Mouse (Mus musculus) frontal cortex, adult (tissue): Measurements from ENCODE around the gene Camk2n1.
A peak's percentile ranks its signal among the peaks of the same experiment; 100 is the strongest.
"Not testable (repeated sequence)": the region's sequence is repeated elsewhere in the genome, so short reads cannot be mapped to it uniquely, and the experiment has no call there.

Source experiments
- ATAC-seq: cut with Nextera tagmentation; 2 replicates; pipeline ENCODE4 v1.9.2; 2017; ENCODE audit warnings: mild to moderate bottlenecking, moderate library complexity, mixed read lengths; ENCODE audit not compliant: low TSS enrichment

Camk2n1 gene

GRCm38 (mm10) chr4:138453753-138454570, at the start of gene Camk2n1:
TSS of gene Camk2n1 (plus strand) at chr4:138454314.
- ATAC-seq, result peak; percentile 58

GRCm38 (mm10) chr4:138404806-138405205, 49.3 kb upstream of the Camk2n1 start:
- no peak; the same call in 1 of the 2 replicates for ATAC-seq

DNA sequence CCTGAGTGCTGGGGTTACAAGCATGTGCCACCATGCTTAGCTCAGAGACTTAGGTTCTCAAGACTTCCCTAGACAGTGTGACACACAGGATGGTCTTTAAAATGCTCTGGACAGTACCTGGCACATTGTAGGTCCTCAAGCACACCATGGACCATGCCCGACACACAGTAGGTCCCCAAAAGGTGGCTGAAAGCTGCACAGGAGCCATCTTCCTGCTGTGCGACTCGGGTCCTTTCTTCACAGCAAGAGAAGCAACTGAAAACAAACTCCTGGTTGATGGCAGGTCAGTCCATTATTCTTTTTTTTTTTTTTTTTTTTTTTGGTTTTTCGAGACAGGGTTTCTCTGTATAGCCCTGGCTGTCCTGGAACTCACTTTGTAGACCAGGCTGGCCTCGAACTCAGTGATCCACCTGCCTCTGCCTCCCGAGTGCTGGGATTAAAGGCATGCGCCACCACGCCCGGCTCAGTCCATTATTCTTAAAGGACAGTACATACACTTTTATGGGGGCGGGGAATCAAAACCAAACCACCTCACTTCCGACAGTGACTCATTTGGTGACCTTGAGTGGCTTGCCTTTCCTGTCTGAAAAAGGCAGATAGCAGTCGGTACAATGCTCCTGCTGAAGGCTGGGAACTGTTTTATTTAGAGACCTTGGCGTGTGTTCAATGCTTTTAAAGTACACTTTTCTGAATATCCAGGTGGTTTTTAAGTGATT, 46.5 kb upstream of the Camk2n1 start:
- ATAC-seq, result no peak

DNA sequence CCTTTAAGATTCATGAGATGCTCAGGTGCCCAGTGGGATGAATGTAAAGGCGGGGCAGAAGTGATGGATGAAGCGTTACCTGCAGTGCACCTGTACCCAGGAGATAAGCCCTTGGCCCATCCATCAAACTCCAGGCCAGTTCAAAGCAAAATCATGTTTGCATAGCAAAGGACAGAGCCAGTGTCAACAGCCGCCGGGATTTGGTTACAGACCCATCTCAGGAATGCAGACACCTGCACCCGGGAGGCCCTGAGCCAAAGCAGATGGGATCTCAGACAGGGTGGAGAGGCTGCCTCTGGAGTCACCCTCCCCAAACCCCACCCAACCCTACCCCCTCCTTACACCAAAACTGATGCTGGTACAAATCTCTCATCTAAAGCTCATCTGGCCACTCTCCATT, 43.1 kb upstream of the Camk2n1 start:
- ATAC-seq, result no peak

DNA sequence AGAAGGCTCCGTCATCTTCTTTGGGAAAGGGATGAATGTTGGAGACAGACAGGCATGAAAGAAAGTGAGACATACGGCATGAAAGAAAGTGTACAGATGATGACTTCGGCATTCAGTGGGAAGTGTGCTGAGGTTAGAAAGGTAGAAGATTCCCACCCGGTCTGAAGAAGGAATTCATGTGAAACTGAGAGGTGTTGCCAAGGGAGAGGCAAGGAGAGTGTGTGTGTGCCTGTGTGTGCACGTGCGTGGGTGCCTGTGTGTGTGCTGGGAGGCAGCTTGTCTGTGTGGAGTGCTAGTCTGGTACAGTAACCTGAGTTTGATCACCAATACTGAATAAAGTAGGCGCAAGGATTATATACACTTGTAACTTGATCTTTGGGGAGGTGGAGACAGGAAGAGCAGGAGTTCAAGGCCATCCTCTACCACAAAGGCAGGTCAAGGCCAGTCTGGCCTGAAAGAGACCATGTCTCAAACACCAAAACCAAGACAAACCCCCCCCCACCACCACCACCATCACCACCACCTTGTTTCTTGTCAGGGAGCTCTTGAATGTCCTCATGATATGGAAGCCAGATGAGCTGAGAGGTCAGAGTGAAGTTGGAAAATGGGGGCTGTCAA, 42.5 kb upstream of the Camk2n1 start:
- ATAC-seq, result no peak

DNA sequence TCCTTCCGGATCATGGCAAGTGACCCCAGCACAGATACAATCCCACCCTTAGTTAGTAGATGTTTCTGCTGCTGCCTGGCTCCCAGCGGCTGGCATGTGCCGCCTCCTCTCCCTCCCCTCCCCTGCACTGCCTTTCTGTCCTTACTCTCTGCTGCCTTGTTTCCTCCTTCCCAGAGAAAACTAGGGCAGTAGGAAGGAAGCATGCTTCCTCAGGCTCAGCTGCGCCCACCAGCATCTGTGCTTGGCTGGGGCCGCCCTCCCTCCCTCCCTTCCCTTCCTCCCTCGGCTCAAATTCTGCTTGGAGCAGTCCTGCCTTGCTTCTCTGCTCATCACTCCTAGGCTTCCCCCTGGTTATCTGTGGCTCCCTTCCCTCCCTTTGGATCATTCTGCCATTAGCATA, 39.4 kb upstream of the Camk2n1 start:
- peak; percentile 93 for ATAC-seq

DNA sequence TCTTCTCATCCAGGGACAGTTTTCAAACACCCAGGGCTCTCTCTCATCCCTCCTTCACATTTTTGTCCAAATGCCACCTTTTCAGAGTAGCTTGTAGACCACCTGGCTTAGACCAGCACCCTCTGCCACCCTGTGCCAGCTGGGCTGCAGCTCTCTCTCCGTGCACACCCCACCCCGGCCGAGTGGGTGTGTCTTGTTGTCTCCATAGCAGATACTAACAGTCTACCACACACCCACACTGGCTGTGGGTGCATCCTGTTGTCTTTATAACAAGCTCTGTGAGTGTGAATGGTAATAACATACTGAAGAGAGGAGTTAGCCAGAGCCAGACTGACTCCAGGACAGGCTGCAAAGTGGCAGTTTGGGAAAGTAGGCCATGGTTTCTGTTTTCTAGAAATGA, 38.1 kb upstream of the Camk2n1 start:
- peak; percentile 57 for ATAC-seq

DNA sequence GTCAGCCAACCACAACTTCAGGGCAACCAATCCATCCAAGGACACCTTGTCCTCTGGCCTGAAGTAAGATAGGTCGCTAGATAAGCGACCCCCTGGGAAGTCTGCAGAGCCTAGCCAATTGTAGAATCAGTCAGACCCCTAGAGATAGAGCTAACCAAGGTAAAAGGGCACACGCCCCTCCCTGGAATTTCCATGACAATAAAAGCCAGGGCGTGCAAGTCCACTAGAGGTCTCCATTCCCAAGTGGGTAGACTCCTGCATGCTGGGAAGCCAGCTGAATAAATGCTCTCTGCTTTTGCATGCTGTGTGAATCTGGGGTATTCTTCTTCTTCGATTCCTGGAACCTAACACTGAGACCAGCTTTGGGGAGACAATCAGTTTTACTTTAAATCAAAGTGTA, 37.7 kb upstream of the Camk2n1 start:
- ATAC-seq, result no peak

DNA sequence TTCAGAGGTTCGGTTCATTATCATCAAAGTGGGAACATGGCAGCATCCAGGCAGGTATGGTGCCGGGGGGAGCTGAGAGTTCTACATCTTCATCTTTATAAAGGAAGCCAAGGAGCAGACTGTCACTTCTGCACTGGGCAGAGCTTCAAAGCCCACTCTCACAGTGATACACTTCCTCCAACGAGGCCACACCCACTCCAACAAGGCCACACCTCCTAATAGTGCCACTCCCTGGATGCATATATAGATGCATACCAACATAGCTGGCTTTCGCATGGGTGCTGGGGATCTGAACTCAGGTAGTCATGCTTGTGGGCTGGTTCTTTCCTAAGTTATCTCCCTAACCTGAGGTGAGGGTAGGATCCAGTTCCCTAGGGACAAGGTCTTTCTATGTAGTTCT, 36.2 kb upstream of the Camk2n1 start:
- ATAC-seq, result no peak

DNA sequence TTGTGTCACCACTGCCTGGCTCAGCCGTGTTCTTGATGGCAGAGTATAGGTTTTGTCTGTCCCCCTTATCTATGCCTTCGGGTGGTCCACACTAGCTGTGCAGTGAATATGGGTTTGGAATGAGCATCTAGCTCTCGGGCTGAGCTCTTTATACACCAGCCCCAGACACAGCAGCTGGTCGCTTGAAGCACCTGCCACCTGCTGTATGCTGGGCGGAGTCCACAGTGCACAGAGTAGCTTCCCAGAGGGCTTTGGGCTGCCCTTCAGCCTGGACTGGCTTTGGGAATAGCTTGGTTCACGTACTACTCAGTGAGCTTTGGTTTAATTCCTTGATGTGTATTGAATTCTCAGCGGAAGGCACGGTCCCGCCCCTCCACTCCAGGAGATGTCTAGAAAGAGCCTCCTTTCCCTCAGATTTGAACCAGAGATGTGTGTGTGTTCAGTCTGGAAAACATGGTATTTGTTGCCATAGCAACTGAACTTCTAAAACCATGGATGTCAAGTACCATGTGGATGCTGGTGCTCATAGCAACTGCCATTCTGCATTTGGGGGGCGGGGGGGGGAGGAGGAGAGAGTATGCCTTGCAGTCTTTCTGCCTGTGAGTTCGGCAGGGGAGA, 35.7 kb upstream of the Camk2n1 start:
- ATAC-seq, result no peak

GRCm38 (mm10) chr4:138425028-138425427, 29.1 kb upstream of the Camk2n1 start:
- no peak for ATAC-seq

DNA sequence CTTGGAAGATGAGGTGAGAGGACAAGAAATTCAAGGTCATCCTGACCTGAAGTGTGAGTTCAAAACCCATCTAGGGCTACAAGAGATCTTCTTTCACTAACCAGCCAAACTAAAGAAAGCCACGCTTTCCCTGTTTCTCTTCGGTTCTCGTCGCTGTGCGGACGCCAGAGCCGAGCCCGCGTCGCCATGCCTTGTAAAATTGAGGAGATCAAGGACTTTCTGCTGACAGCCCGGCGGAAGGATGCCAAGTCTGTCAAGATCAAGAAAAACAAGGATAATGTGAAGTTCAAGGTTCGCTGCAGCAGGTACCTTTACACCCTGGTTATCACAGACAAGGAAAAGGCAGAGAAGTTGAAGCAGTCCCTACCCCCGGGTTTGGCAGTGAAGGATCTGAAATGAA, 28.5 kb upstream of the Camk2n1 start:
- ATAC-seq, result not testable (repeated sequence)

- ATAC-seq, result peak; percentile 88; the same call in 1 of the 2 replicates
These were observed 27.1 kb upstream of the Camk2n1 start for GRCm38 (mm10) chr4:138426778-138427705.

GRCm38 (mm10) chr4:138429778-138430177, 24.3 kb upstream of the Camk2n1 start:
- ATAC-seq, result no peak

GRCm38 (mm10) chr4:138431340-138431739, 22.8 kb upstream of the Camk2n1 start:
- ATAC-seq, result no peak

DNA sequence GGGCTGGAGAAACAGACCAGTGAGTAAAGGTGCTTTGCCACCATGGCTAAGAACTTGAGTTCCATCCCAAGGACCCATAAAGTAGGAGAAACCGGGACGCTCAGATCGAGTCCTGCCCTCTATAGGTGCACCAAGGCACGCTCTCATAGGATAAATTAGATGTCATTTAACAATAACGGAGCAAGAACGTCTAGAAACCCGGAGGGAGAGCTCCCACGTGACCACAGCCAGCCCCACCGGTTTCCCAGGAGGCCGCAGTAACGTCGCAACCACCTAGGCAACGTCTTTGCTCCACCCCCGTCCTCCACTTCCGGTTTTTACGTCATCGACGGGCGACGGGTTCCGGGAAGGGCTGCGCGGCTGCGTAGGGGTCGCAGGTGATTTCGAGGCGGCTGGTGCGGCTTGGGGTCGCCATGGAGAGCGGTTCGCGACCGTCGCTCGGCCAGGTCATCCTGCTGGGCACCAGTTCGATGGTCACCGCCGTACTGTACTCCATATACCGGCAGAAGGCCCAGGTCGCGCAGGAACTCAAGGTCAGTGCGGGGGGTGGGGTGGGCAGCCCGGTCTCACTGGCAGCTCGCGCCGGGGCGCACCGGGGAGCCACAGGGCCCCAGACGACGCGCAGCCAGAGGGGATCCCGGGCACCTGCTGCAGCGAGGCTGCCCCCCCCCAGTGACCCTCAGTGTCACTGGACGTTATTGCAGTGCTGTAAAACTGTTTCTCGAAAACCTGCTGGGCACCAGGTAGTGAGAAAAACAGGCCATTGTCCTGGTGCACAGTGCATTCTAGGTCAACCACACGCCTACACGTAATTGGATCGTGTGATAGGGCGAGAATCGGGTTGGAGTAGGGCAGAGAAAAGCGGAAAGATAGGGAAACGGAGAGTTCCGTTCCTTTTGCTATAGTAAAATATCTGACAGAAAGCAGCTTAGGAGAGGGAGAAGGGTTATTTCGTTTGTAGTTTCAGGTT, 19.5 kb upstream of the Camk2n1 start, which contains the start of gene Mul1:
TSS of gene Mul1 (plus strand) at position 325 of the 970 bp plus-strand sequence.
- peak; percentile 93 for ATAC-seq

DNA sequence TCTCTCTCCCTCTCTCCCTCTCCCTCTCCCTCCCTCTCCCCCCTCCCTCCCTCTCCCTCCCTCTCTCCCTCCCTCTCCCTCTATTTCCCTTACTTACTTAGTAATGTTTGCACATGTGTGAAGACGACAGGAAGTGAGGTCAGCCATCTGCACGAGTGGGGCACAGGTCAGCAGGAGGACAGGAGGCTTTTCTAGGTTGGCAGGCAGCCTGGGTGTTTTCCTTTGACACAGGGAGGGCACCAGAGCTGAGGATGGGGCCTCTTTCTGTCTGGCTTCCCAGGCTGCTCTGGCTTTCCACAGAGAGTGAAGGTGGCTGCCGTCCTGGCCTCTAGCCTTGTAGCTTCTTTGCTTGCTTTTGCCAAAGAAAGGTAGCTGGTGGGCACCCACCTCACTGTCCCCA, 14.1 kb upstream of the Camk2n1 start:
- ATAC-seq, result no peak

GRCm38 (mm10) chr4:138444941-138445340, 9.2 kb upstream of the Camk2n1 start:
- ATAC-seq, result no peak

- no peak for ATAC-seq
These were observed 7.1 kb upstream of the Camk2n1 start for GRCm38 (mm10) chr4:138446981-138447380.

GRCm38 (mm10) chr4:138447387-138447786, 6.7 kb upstream of the Camk2n1 start:
- ATAC-seq, result peak; percentile 65
